Mouse (Mus musculus) ES-E14 (cell line): Measurements from ENCODE around the gene Bag6.

Source experiments
- CHD2 ChIP-seq: IDR thresholded peaks from 2 replicates; pipeline ENCODE4 v1.6.1; 2014; ENCODE audit warnings: mild to moderate bottlenecking, low read depth, low read length, inconsistent platforms
- HCFC1 ChIP-seq: IDR thresholded peaks from 2 replicates; pipeline ENCODE4 v1.6.1; 2012; ENCODE audit warnings: low read length, inconsistent platforms, borderline replicate concordance; ENCODE audit not compliant: insufficient read depth
- MAFK ChIP-seq: IDR thresholded peaks from 2 replicates; pipeline ENCODE4 v1.6.1; 2014; ENCODE audit warnings: mild to moderate bottlenecking, low read depth, low read length, inconsistent platforms; ENCODE audit not compliant: insufficient read depth
- ZC3H11A ChIP-seq: IDR thresholded peaks from 2 replicates; pipeline ENCODE4 v1.6.1; 2012; ENCODE audit warnings: low read depth, mild to moderate bottlenecking, inconsistent platforms, low read length, borderline replicate concordance
- ZNF384 ChIP-seq: IDR thresholded peaks from 2 replicates; pipeline ENCODE4 v1.6.1; 2012; ENCODE audit warnings: low read depth, low read length, inconsistent platforms

- no peak for TF ChIP-seq ZNF384
- TF ChIP-seq ZC3H11A: no peak
- TF ChIP-seq CHD2: no peak
- no peak for TF ChIP-seq HCFC1
- no peak for TF ChIP-seq MAFK
Observed at GRCm38 (mm10) chr17:35147348-35147747, 12.4 kb downstream of the Bag6 start.
